11 mouse cellular contexts compared by ENCODE assay signal in genomic region chr6:13159437-13159836, GRCm38 (mm10).
A peak's percentile ranks its signal among the peaks of the same experiment; 100 is the strongest.
DNase-seq lines count a peak whose midpoint lies in the region; ATAC-seq and TF ChIP-seq lines count a peak whose summit lies in the region.
"Had no signal": no experiment of that assay in that cellular context is flagged by ENCODE, and none has a peak within 500 bp of the region (broad histone marks: within the 10 kb centered on the region; RNA-seq: fewer than 3 reads in every experiment).

No protein-coding gene starts in this region.

- 92% methylated on average over 2 of the region's 2 CpGs for WGBS in heart, adult 2 months
- 79% methylated on average over 2 of the region's 2 CpGs for WGBS in hindbrain, embryonic 16.5 days

- TF ChIP-seq POLR2A in heart, adult 2 months (IDR thresholded peaks at IDR 0.05; ENCODE audit: insufficient read depth, low read depth, low read length), result no peak

- no peak overlapping the region for H3K9ac ChIP-seq in heart, adult 2 months (ENCODE audit: low read depth, low read length)
- H3K9ac ChIP-seq in hindbrain, embryonic 16.5 days (ENCODE audit: low read depth, low read length), result no peak overlapping the region
- H3K9ac ChIP-seq: liver, embryonic 14.5 days had no signal

- H3K36me3 ChIP-seq in heart, adult 2 months (ENCODE audit: control insufficient read depth, insufficient read depth, low read length), result no peaks in the 10 kb centered on the region
- H3K36me3 ChIP-seq in hindbrain, embryonic 16.5 days (ENCODE audit: control insufficient read depth, insufficient read depth, low read length), result no peaks in the 10 kb centered on the region
- H3K36me3 ChIP-seq: G1E had no signal

- no peak for DNase-seq in heart, adult 2 months
- no peak for DNase-seq in heart, postnatal 25 days (ENCODE audit: low spot score)
- peak; percentile 8 to 27 for DNase-seq in right cerebral cortex, adult 2 months (ENCODE audit: low spot score in 2 of 2)
- no peak for DNase-seq in right cerebral cortex, postnatal 4 days
- DNase-seq in spleen, postnatal 14 days (ENCODE audit: low spot score in 2 of 2), result no peak
- DNase-seq in adrenal gland, adult 8-10 months, result no peak
- no peak for DNase-seq in frontal cortex, postnatal 25 days (ENCODE audit: low spot score in 2 of 2)
- DNase-seq: kidney, adult 9 months had no signal

- H3K79me2 ChIP-seq in heart, adult 2 months (replicated peaks; ENCODE audit: control insufficient read depth, insufficient read depth, low read length), result no peaks in the 10 kb centered on the region

- H3K4me2 ChIP-seq in hindbrain, embryonic 16.5 days (ENCODE audit: low read length), result no peak overlapping the region

- no peak overlapping the region for H3K27ac ChIP-seq in heart, adult 2 months
- H3K27ac ChIP-seq in hindbrain, embryonic 16.5 days (ENCODE audit: low read depth, low read length), result no peak overlapping the region
- H3K27ac ChIP-seq: liver, embryonic 14.5 days had no signal

- no peaks in the 10 kb centered on the region for H3K27me3 ChIP-seq in heart, adult 2 months (ENCODE audit: control insufficient read depth, insufficient read depth, low read length)
- no peaks in the 10 kb centered on the region for H3K27me3 ChIP-seq in hindbrain, embryonic 16.5 days (replicated peaks; ENCODE audit: control insufficient read depth, insufficient read depth, low read length)

- H3K9me3 ChIP-seq in hindbrain, embryonic 16.5 days (ENCODE audit: control insufficient read depth, low read length), result no peaks in the 10 kb centered on the region

- no peaks in the 10 kb centered on the region for H3K4me1 ChIP-seq in heart, adult 2 months (ENCODE audit: control insufficient read depth, insufficient read depth, low read length)
- no peaks in the 10 kb centered on the region for H3K4me1 ChIP-seq in hindbrain, embryonic 16.5 days (ENCODE audit: control insufficient read depth, insufficient read depth, low read depth, low read length)

- no peak overlapping the region for H3K4me3 ChIP-seq in heart, adult 2 months
- H3K4me3 ChIP-seq in hindbrain, embryonic 16.5 days (ENCODE audit: low read length), result no peak overlapping the region

- intact Hi-C loops in heart, adult 2 months (cut with DNase I), result no loop called here
- intact Hi-C loops in heart, postnatal 25 days (cut with DNase I), result loop anchor here (10.0 kb wide), 1 partner anchor 845 kb away; no protein-coding TSS in a partner anchor

- no peak for TF ChIP-seq EP300 in heart, adult 2 months (IDR thresholded peaks at IDR 0.05; ENCODE audit: insufficient read depth, low read depth, low read length)

- ATAC-seq in hindbrain, embryonic 16.5 days, result peak; percentile 61; the same call in 1 of the 2 replicates

- peak; percentile 46 for TF ChIP-seq CTCF in heart, adult 2 months (IDR thresholded peaks at IDR 0.05)

Comparison
In these comparisons a context has a peak if more than half of its experiments do, and no peak if none do; other contexts are left out.
1. DNase-seq: peak in right cerebral cortex, adult 2 months (2 of 2); none in heart, adult 2 months (0 of 2), heart, postnatal 25 days (single experiment), right cerebral cortex, postnatal 4 days (single experiment), spleen, postnatal 14 days (0 of 2), adrenal gland, adult 8-10 months (single experiment) and frontal cortex, postnatal 25 days (0 of 2).